Mouse (Mus musculus) granulocyte monocyte progenitor cell, adult 5-6 weeks (primary cell): Measurements from ENCODE around the gene Klra4. TPM values are rescaled to one million over a fixed set of nuclear protein-coding genes. Genes with fewer than 3 reads are reported as not detected.
"Not testable (repeated sequence)": the region's sequence is repeated elsewhere in the genome, so short reads cannot be mapped to it uniquely, and the experiment has no call there.

ENCODE experiments used
- ATAC-seq: replicated peaks from 2 replicates; pipeline ENCODE4 v1.8.0; 2016; ENCODE audit warnings: mild to moderate bottlenecking, moderate TSS enrichment, inconsistent platforms; ENCODE audit not compliant: poor library complexity, severe bottlenecking
- total RNA-seq, 2 experiments: library from RNA; stranded (forward) in 1 of 2; stranded (reverse) in 1 of 2; fragments of 200-712, 200-1000 nt in 1 of 2; fragments of >200 nt in 1 of 2; fragmentation: Nextera tagmentation in 1 of 2; gene quantifications; 2 replicates each; pipeline ENCODE4 v1.2.3; 2014 to 2017

Klra4 gene
- not detected in 2 replicates for total RNA-seq (2014; fragmentation: Nextera tagmentation)
- not detected in 2 replicates for total RNA-seq (2017)

- ATAC-seq = not testable (repeated sequence)
These were observed at the start of gene Klra4 for GRCm38 (mm10) chr6:130067171-130067570. Klra4 (minus strand) TSS chr6:130067271.

- ATAC-seq = no peak
These were observed 43.4 kb upstream of the Klra4 start for GRCm38 (mm10) chr6:130110485-130110884.

- ATAC-seq = not testable (repeated sequence)
These were observed 35.7 kb upstream of the Klra4 start for GRCm38 (mm10) chr6:130102743-130103142.

- peak; percentile 82 for ATAC-seq
These were observed 25.4 kb upstream of the Klra4 start for GRCm38 (mm10) chr6:130092336-130092948.

- ATAC-seq = no peak
These were observed 1.9 kb downstream of the Klra4 start for GRCm38 (mm10) chr6:130065196-130065595.

- not testable (repeated sequence) for ATAC-seq
These were observed 31.9 kb downstream of the Klra4 start for GRCm38 (mm10) chr6:130035146-130035545.

- ATAC-seq = peak; percentile 46; the same call in 1 of the 2 replicates
These were observed 35.5 kb downstream of the Klra4 start for GRCm38 (mm10) chr6:130031493-130032089.

- ATAC-seq = no peak
These were observed 40.2 kb downstream of the Klra4 start, which contains the start of gene Klra6 for GRCm38 (mm10) chr6:130026854-130027253. Klra6 (minus strand) TSS chr6:130026954.

Other genes with a start within 250 kb of the Klra4 start
- not detected in 2 replicates for gene Gm17631, start 204.6 kb downstream of the Klra4 start, total RNA-seq (2014; fragmentation: Nextera tagmentation)
- not detected in 2 replicates for gene Gm17631, start 204.6 kb downstream of the Klra4 start, total RNA-seq (2017)
- gene Klra17, start 190.6 kb downstream of the Klra4 start, total RNA-seq (2014; fragmentation: Nextera tagmentation) = not detected in 2 replicates
- gene Klra17, start 190.6 kb downstream of the Klra4 start, total RNA-seq (2017) = not detected in 2 replicates
- gene Klra5, start 149.6 kb downstream of the Klra4 start, total RNA-seq (2014; fragmentation: Nextera tagmentation) = not detected in 2 replicates
- gene Klra5, start 149.6 kb downstream of the Klra4 start, total RNA-seq (2017) = not detected in 2 replicates
- not detected in 2 replicates for gene Klra6, start 40.3 kb downstream of the Klra4 start, total RNA-seq (2014; fragmentation: Nextera tagmentation)
- gene Klra6, start 40.3 kb downstream of the Klra4 start, total RNA-seq (2017) = not detected in 2 replicates
- gene Klra8, start 62.6 kb upstream of the Klra4 start, total RNA-seq (2014; fragmentation: Nextera tagmentation) = not detected in 2 replicates
- gene Klra8, start 62.6 kb upstream of the Klra4 start, total RNA-seq (2017) = not detected in 2 replicates
- not detected in 2 replicates for gene Klra9, start 125.8 kb upstream of the Klra4 start, total RNA-seq (2014; fragmentation: Nextera tagmentation)
- gene Klra9, start 125.8 kb upstream of the Klra4 start, total RNA-seq (2017) = not detected in 2 replicates
- gene Klra7, start 166.1 kb upstream of the Klra4 start, total RNA-seq (2014; fragmentation: Nextera tagmentation) = not detected in 2 replicates
- gene Klra7, start 166.1 kb upstream of the Klra4 start, total RNA-seq (2017) = 0.52 TPM in 1 of 2 replicates, not detected in the other
- gene Klra10, start 214.7 kb upstream of the Klra4 start, total RNA-seq (2014; fragmentation: Nextera tagmentation) = not detected in 2 replicates
- not detected in 2 replicates for gene Klra10, start 214.7 kb upstream of the Klra4 start, total RNA-seq (2017)